Mouse (Mus musculus) MEL (cell line): ENCODE measurements around the gene Zdhhc14. TPM values are rescaled to one million over a fixed set of nuclear protein-coding genes. Genes with fewer than 3 reads are reported as not detected.
A peak's percentile ranks its signal among the peaks of the same experiment; 100 is the strongest.

Source experiments
- DNase-seq: peaks from one replicate; pipeline ENCODE4 v3.0.0; 2011; ENCODE audit warnings: low read depth, low spot score
- H3K27ac ChIP-seq: 2 replicates; pipeline ENCODE4 v1.5.1; 2012; ENCODE audit warnings: low read depth, mild to moderate bottlenecking, control low read depth, low read length, moderate library complexity; ENCODE audit not compliant: control insufficient read depth
- H3K27me3 ChIP-seq, 2 experiments: fragments of 150-350 bp in 1 of 2; sonication (generic) in 1 of 2; 2 replicates each; pipeline ENCODE4 v1.6.1; 2012; ENCODE audit warnings: low read length in 2 of 2, mild to moderate bottlenecking in 2 of 2, improper control_type of control experiment in 1 of 2, moderate library complexity in 1 of 2; ENCODE audit not compliant: insufficient read depth in 2 of 2, control insufficient read depth in 1 of 2
- H3K36me3 ChIP-seq, 2 experiments: 2 replicates each; pipeline ENCODE4 v1.6.1; 2012 to 2014; ENCODE audit warnings: low read length in 2 of 2, improper control_type of control experiment in 1 of 2, inconsistent platforms in 1 of 2, mild to moderate bottlenecking in 1 of 2; ENCODE audit not compliant: insufficient read depth in 2 of 2, control insufficient read depth in 1 of 2
- H3K4me1 ChIP-seq, 2 experiments: fragments of 150-350 bp in 1 of 2; sonication (generic) in 1 of 2; 2 replicates each; pipeline ENCODE4 v1.6.1; 2012; ENCODE audit warnings: low read length in 2 of 2, improper control_type of control experiment in 1 of 2, mild to moderate bottlenecking in 1 of 2; ENCODE audit not compliant: insufficient read depth in 2 of 2, control insufficient read depth in 1 of 2
- H3K4me3 ChIP-seq, 2 experiments: fragments of 150-350 bp in 1 of 2; sonication (generic) in 1 of 2; 2 replicates each; pipeline ENCODE4 v1.5.1; 2012; ENCODE audit warnings: low read depth in 2 of 2, low read length in 2 of 2, mild to moderate bottlenecking in 2 of 2, moderate library complexity in 2 of 2, control low read depth in 1 of 2, improper control_type of control experiment in 1 of 2; ENCODE audit not compliant: control insufficient read depth in 1 of 2, insufficient read depth in 1 of 2
- H3K79me2 ChIP-seq: 2 replicates; pipeline ENCODE4 v1.6.1; 2012; ENCODE audit warnings: mild to moderate bottlenecking, low read length, moderate library complexity; ENCODE audit not compliant: control insufficient read depth, poor library complexity, insufficient read depth
- H3K9ac ChIP-seq: 2 replicates; pipeline ENCODE4 v1.6.1; 2012; ENCODE audit warnings: low read depth, mild to moderate bottlenecking, control low read depth, low read length, moderate library complexity; ENCODE audit not compliant: control insufficient read depth, poor library complexity, severe bottlenecking
- H3K9me3 ChIP-seq: fragments of 150-350 bp; sonication (generic); replicated peaks from 2 replicates; pipeline ENCODE4 v1.6.1; 2012; ENCODE audit warnings: mild to moderate bottlenecking, low read length, improper control_type of control experiment, moderate library complexity; ENCODE audit not compliant: insufficient read depth
- CTCF ChIP-seq, 3 experiments: IDR thresholded peaks in 2 of 3; conservative IDR thresholded peaks in 1 of 3; 2 replicates each; pipeline ENCODE4 v1.5.1; 2011 to 2012; ENCODE audit warnings: low read length in 3 of 3, low read depth in 2 of 3, mild to moderate bottlenecking in 2 of 3, improper control_type of control experiment in 1 of 3, inconsistent platforms in 1 of 3, mixed read lengths in 1 of 3, moderate library complexity in 1 of 3; ENCODE audit not compliant: control insufficient read depth in 1 of 3, insufficient read depth in 1 of 3, poor library complexity in 1 of 3, severe bottlenecking in 1 of 3
- ELF1 ChIP-seq: IDR thresholded peaks from 2 replicates; pipeline ENCODE4 v1.6.1; 2014; ENCODE audit warnings: low read depth, mild to moderate bottlenecking, inconsistent platforms, low read length, improper control_type of control experiment, moderate library complexity
- EP300 ChIP-seq, 2 experiments: IDR thresholded peaks; 2 replicates each; pipeline ENCODE4 v1.6.1; 2011; ENCODE audit warnings: improper control_type of control experiment in 2 of 2, low read length in 2 of 2, low read depth in 1 of 2, mild to moderate bottlenecking in 1 of 2
- MAFK ChIP-seq: IDR thresholded peaks from 2 replicates; pipeline ENCODE4 v1.6.1; 2011; ENCODE audit warnings: low read depth, mild to moderate bottlenecking, low read length, improper control_type of control experiment, borderline replicate concordance
- MAZ ChIP-seq: IDR thresholded peaks from 2 replicates; pipeline ENCODE4 v1.6.1; 2012; ENCODE audit warnings: low read depth, mild to moderate bottlenecking, inconsistent platforms, low read length, improper control_type of control experiment
- MEF2A ChIP-seq: IDR thresholded peaks from 2 replicates; pipeline ENCODE4 v1.6.1; 2014; ENCODE audit warnings: low read depth, mild to moderate bottlenecking, inconsistent platforms, low read length, improper control_type of control experiment; ENCODE audit not compliant: poor library complexity, insufficient replicate concordance, severe bottlenecking; ENCODE audit errors: extremely low read depth
- MXI1 ChIP-seq: IDR thresholded peaks from 2 replicates; pipeline ENCODE4 v1.6.1; 2011; ENCODE audit warnings: mild to moderate bottlenecking, low read depth, low read length, improper control_type of control experiment
- NELFE ChIP-seq: IDR thresholded peaks from 2 replicates; pipeline ENCODE4 v1.6.1; 2011; ENCODE audit warnings: low read depth, low read length, improper control_type of control experiment
- NRF1 ChIP-seq: IDR thresholded peaks from 2 replicates; pipeline ENCODE4 v1.6.1; 2014; ENCODE audit warnings: low read depth, mild to moderate bottlenecking, inconsistent platforms, low read length, improper control_type of control experiment, moderate library complexity; ENCODE audit not compliant: poor library complexity, insufficient read depth, severe bottlenecking
- RAD21 ChIP-seq: IDR thresholded peaks from 2 replicates; pipeline ENCODE4 v1.6.1; 2011; ENCODE audit warnings: mild to moderate bottlenecking, low read depth, low read length, improper control_type of control experiment
- RCOR1 ChIP-seq: IDR thresholded peaks from 2 replicates; pipeline ENCODE4 v1.6.1; 2012; ENCODE audit warnings: low read depth, mild to moderate bottlenecking, inconsistent platforms, low read length, improper control_type of control experiment
- TBP ChIP-seq: IDR thresholded peaks from 2 replicates; pipeline ENCODE4 v1.8.0; 2011; ENCODE audit warnings: low read depth, low read length, improper control_type of control experiment
- USF1 ChIP-seq: IDR thresholded peaks from 2 replicates; pipeline ENCODE4 v1.6.1; 2014; ENCODE audit warnings: low read depth, mild to moderate bottlenecking, inconsistent platforms, low read length, improper control_type of control experiment, moderate library complexity
- ZC3H11A ChIP-seq: IDR thresholded peaks from 2 replicates; pipeline ENCODE4 v1.6.1; 2012; ENCODE audit warnings: low read depth, mild to moderate bottlenecking, inconsistent platforms, low read length, improper control_type of control experiment
- ZMIZ1 ChIP-seq: IDR thresholded peaks from 2 replicates; pipeline ENCODE4 v1.6.1; 2012; ENCODE audit warnings: low read depth, mild to moderate bottlenecking, inconsistent platforms, low read length, improper control_type of control experiment, moderate library complexity
- ZNF384 ChIP-seq: IDR thresholded peaks from 2 replicates; pipeline ENCODE4 v1.6.1; 2012; ENCODE audit warnings: low read depth, mild to moderate bottlenecking, inconsistent platforms, low read length, improper control_type of control experiment
- polyA plus RNA-seq, 2 experiments: library from polyadenylated mRNA; stranded (reverse) in 1 of 2; unstranded in 1 of 2; fragments of >175 nt in 1 of 2; fragments of >200 nt in 1 of 2; gene quantifications; 2 replicates each; pipeline versions ENCODE4 v1.2.1 to v1.2.4; 2012; ENCODE audit warnings: low replicate concordance in 2 of 2, low read depth in 1 of 2; ENCODE audit not compliant: insufficient read length in 2 of 2, insufficient read depth in 1 of 2, missing spikeins in 1 of 2
- total RNA-seq: library from RNA; depleted of rRNA; stranded (reverse); fragments of 300-350 nt; gene quantifications from 2 replicates; pipeline ENCODE4 v1.2.3, GENCODE M21; 2012

The Zdhhc14 gene
- total and polyA plus RNA-seq, 3 experiments: 3.4 to 4.9 TPM; not detected in 1

DNA sequence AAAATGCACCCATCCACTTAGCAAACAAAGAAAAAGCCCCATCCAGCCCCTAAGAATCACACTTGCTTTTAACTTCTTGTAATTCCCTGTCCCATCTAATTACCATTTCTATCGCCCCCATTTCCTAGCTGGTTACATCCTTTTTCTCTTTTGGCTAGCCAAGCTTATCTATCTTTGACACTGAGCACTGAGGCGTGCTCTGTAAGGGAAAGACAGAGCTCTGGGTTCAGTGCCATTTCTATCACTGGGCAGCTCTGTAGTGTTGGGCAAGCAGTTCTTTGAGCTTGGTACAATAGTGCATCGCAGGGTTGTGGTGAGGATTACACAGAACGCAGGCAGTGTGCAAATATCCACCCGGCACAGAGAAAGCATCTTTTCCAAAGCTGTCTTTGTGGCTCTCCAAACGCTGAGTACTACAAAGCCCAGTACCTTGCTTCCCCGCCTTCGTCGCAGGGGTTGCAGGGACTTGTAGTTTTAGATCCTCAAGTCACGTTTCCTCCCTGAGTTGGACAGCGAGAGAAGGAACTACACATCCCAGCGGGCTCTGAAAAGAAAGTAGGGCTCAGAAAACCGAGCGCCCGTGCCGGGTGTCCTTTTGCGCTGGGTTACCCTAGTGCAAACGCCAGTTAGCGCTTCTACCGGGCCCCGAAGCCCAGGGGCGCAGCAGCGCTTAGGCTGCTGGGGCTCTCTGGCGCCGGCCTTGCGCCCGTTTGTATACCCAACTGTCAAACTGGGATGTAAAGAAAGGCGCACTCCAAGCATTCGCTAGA lies 1.1 kb upstream of the Zdhhc14 start (continued):
- TF ChIP-seq RCOR1 (no peak), ZMIZ1 (peak; percentile 79; the same call in 1 of the 2 replicates), TBP (peak; percentile 72), NELFE (peak; percentile 79), ZC3H11A (no peak), ELF1 (peak; percentile 48; the same call in 1 of the 2 replicates), RAD21 (no peak), MAZ (no peak; the same call in 1 of the 2 replicates), USF1 (no peak)

DNA sequence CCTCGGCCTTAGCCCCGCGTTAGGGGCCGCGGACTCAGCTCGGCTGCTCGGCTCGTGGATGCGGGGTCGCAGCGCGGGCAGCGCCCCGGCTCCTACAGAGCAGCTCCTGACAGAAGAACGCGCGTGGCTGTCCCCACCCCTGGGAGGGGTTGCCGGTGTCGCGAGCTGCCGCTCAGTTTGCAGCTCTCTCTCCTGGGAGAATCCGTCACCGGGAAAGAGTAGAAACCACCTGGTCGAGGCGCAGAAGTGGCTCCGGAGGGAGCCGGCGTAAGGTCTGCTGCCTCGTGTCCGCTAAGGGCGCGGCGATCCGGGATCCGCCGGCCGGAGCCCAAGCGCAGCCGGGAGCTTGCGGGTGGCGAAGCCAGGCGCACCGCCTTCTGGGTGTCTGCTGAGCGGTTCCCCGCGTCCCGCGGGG lies 396 bp downstream of the Zdhhc14 start:
- Histone ChIP-seq H3K27ac (peak overlapping the region; percentile 45), H3K9ac (peak overlapping the region; percentile 81), H3K79me2 (peaks cover 29% of the 10 kb centered on the region), H3K9me3 (no peaks in the 10 kb centered on the region), H3K4me3 (peak overlapping the region; percentile 84 to 92), H3K36me3 (peaks cover 0 to 10% of the 10 kb centered on the region in 2 experiments; a peak in 1 of 4 replicates), H3K4me1 (peaks cover 0 to 3% of the 10 kb centered on the region in 2 experiments; a peak in 3 of 4 replicates), H3K27me3 (no peaks in the 10 kb centered on the region)
- peak; percentile 77 for DNase-seq
- TF ChIP-seq MXI1 (peak; percentile 41; the same call in 1 of the 2 replicates), NRF1 (no peak)

DNA sequence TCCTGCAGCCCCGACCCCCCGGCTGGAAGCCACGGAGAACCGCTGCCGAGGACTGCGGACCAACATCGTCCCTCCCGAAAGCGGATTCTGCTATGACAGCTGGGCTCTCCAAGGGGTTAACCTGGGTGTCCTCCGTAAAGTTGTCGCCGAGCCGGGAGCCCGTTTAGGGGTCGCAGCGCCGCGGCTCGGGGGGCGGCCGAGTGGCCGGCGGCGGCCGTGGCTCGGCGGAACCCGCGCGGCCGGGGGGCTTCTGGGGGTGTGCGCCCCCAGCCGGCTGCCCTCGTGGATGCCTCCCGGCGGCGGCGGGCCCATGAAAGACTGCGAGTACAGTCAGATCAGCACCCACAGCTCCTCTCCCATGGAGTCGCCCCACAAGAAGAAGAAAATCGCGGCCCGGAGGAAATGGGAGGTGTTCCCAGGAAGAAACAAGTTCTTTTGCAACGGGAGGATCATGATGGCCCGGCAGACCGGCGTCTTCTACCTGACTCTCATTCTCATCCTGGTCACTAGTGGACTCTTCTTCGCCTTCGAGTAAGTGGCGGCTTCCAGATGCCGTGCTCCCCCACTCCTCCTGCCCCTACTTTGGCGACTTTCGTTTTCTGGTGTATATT lies 909 bp downstream of the Zdhhc14 start:
- TF ChIP-seq ZNF384 (no peak), NELFE (no peak), MAFK (no peak), MEF2A (no peak), CTCF (IDR thresholded peaks at IDR 0.05 in 2 of 3, conservative IDR thresholded peaks at IDR 0.05 in 1 of 3; ENCODE audit: control insufficient read depth in 1 of 3, insufficient read depth in 1 of 3, low read depth in 2 of 3, low read length in 3 of 3, poor library complexity in 1 of 3, severe bottlenecking in 1 of 3) (peak in 2 of 3 experiments; percentile 24 to 44; a peak in 3 of 6 replicates), EP300 (IDR thresholded peaks at IDR 0.05; ENCODE audit: low read depth in 1 of 2, low read length in 2 of 2) (no peak), NRF1 (no peak)

More for the DNA sequence above, 909 bp downstream of the Zdhhc14 start:
- H3K4me1 ChIP-seq: peaks cover 0 to 3% of the 10 kb centered on the region in 2 experiments; a peak in 3 of 4 replicates
- H3K9ac ChIP-seq: peak overlapping the region; percentile 81
- no peak overlapping the region for H3K27ac ChIP-seq
- no peaks in the 10 kb centered on the region for H3K9me3 ChIP-seq
- H3K4me3 ChIP-seq: peak overlapping the region; percentile 84 to 92
- H3K79me2 ChIP-seq: peaks cover 29% of the 10 kb centered on the region
- peaks cover 0 to 10% of the 10 kb centered on the region in 2 experiments; a peak in 1 of 4 replicates for H3K36me3 ChIP-seq
- DNase-seq: peak; percentile 55
- no peaks in the 10 kb centered on the region for H3K27me3 ChIP-seq
